Mouse (Mus musculus) liver, postnatal 0 days (tissue): ENCODE data around the gene Atrnl1.
"Not testable (repeated sequence)": the region's sequence is repeated elsewhere in the genome, so short reads cannot be mapped to it uniquely, and the experiment has no call there.

ENCODE experiments used
- CTCF ChIP-seq: sonication (generic); IDR thresholded peaks from 2 replicates; pipeline ENCODE4 v1.5.1; 2016; ENCODE audit warnings: antibody characterized with exemption, low read depth
- EP300 ChIP-seq: IDR thresholded peaks from 2 replicates; pipeline ENCODE4 v1.6.1; 2016; ENCODE audit warnings: antibody characterized with exemption, low read depth, mild to moderate bottlenecking

DNA sequence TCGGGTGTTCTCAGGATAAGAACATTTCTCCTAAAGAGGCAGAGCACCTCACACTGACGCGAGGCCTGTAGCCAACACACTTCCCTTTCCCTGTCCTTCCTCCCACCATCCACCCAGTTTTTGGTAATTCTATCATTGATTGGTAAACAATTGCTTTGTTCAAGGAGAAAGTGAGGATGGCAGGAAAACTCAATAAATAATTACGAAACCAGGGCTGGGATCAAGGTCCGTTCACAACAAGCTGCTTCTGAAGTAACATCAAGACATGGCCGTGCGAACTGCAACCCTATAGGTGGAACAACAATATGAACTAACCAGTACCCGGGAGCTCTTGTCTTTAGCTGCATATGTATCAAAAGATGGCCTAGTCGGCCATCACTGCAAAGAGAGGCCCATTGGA is 439.6 kb downstream of the Atrnl1 start:
- TF ChIP-seq CTCF, result not testable (repeated sequence)
- TF ChIP-seq EP300, result peak; percentile 47; the same call in 1 of the 2 replicates
